Mouse (Mus musculus) cerebellum, adult 2 months (tissue): ENCODE measurements at regions not wholly inside any gene's neighbourhood (a gene's known extent, or its start where the extent isn't known, plus 50 kb on each side); places are given as distances from the start of the nearest gene placed in this dataset.

Experiments
- CTCF ChIP-seq: fragments of 200-500 bp; IDR thresholded peaks from 2 replicates; pipeline ENCODE4 v1.5.1; 2011; ENCODE audit warnings: low read depth, mild to moderate bottlenecking, control low read depth, low read length, moderate library complexity, borderline replicate concordance; ENCODE audit not compliant: insufficient read depth
- POLR2A ChIP-seq: fragments of 200-500 bp; IDR thresholded peaks from 2 replicates; pipeline ENCODE4 v1.6.1; 2011; ENCODE audit warnings: low read length, control low read depth, borderline replicate concordance; ENCODE audit not compliant: insufficient read depth

DNA sequence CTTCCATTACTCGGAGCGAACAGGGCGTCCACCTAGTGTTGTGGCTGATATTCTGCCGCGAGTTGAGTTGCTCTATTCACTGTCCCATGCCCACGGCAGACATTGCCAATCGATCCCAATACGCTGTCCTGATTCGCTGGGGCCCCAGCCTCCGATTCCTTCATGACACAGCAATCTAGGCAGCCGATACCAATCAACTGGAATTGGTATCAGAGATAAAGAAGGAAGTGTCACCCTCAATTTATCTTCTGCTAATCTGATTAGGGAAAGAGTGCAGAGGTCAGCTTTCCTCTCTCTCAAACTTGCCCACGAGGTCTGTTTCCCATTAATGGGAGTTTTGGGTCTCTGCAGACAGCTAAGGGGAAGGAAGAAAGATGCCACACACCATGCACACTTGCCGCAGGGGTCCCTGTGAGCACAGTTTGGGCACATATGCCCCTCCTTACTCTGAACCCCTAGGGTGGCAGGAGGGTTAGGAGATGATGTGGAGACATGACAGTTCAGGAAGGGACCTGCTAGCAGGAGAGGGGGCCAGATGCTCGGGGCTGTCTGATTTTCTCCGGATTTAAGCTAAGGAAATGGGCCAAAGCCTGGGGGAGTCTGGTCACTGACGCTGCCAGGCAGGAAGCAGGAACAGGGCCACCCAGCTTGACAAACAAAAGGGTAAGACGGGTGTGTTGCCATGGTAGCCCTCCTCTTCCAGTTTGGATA lies 383.1 kb upstream of the Kazn start:
- TF ChIP-seq CTCF, result no peak
- TF ChIP-seq POLR2A, result no peak
